Mouse (Mus musculus) urinary bladder, postnatal 36 days (tissue): ENCODE results near the gene Mob1a.
A peak's percentile ranks its signal among the peaks of the same experiment; 100 is the strongest.
"Not testable (repeated sequence)": the region's sequence is repeated elsewhere in the genome, so short reads cannot be mapped to it uniquely, and the experiment has no call there.

Experiments
- DNase-seq, 2 experiments: peaks; one replicate each; pipeline ENCODE4 v3.0.0; 2022; ENCODE audit warnings: low spot score in 2 of 2, mixed read lengths in 1 of 2

The Mob1a gene

GRCm38 (mm10) chr6:83342957-83343356, 17.1 kb downstream of the Mob1a start:
- no peak for DNase-seq

- not testable (repeated sequence) for DNase-seq
Observed at GRCm38 (mm10) chr6:83345285-83345684, 19.5 kb downstream of the Mob1a start.

GRCm38 (mm10) chr6:83347916-83348315, 22.1 kb downstream of the Mob1a start:
- no peak for DNase-seq

- DNase-seq: no peak
Observed at GRCm38 (mm10) chr6:83348873-83349272, 23.1 kb downstream of the Mob1a start, which contains the start of gene Bola3. TSS of gene Bola3 (plus strand) at chr6:83349147.

GRCm38 (mm10) chr6:83349274-83349958, 23.6 kb downstream of the Mob1a start:
- DNase-seq: peak; percentile 90 to 91

- no peak for DNase-seq
Observed at GRCm38 (mm10) chr6:83350172-83350571, 24.4 kb downstream of the Mob1a start.

- DNase-seq: no peak
Observed at GRCm38 (mm10) chr6:83350851-83351405, 25.1 kb downstream of the Mob1a start.

GRCm38 (mm10) chr6:83351490-83352160, 25.8 kb downstream of the Mob1a start:
- no peak for DNase-seq

GRCm38 (mm10) chr6:83352666-83353410, 27.0 kb downstream of the Mob1a start:
- no peak for DNase-seq

GRCm38 (mm10) chr6:83354856-83355781, 29.3 kb downstream of the Mob1a start:
- DNase-seq: no peak

GRCm38 (mm10) chr6:83356569-83357138, 30.8 kb downstream of the Mob1a start:
- DNase-seq: peak; percentile 79

GRCm38 (mm10) chr6:83357436-83357835, 31.6 kb downstream of the Mob1a start:
- DNase-seq: no peak

- DNase-seq: no peak
Observed at GRCm38 (mm10) chr6:83361523-83362248, 35.9 kb downstream of the Mob1a start.

- DNase-seq: no peak
Observed at GRCm38 (mm10) chr6:83363075-83363474, 37.3 kb downstream of the Mob1a start.

GRCm38 (mm10) chr6:83370316-83370965, 44.6 kb downstream of the Mob1a start:
- no peak for DNase-seq

GRCm38 (mm10) chr6:83371350-83371749, 45.5 kb downstream of the Mob1a start:
- no peak for DNase-seq

GRCm38 (mm10) chr6:83373704-83374300, 48.0 kb downstream of the Mob1a start:
- DNase-seq: no peak

GRCm38 (mm10) chr6:83381510-83382491, 56.0 kb downstream of the Mob1a start:
- DNase-seq: no peak
